Mouse (Mus musculus) CD8-positive naive resting alpha-beta T cell, adult 57 days (primary cell): ENCODE measurements around the gene Sft2d2. TPM values are rescaled to one million over a fixed set of nuclear protein-coding genes. Genes with fewer than 3 reads are reported as not detected.

ENCODE experiments used
- total RNA-seq: library from RNA; stranded (reverse); gene quantifications from one replicate; pipeline ENCODE4 v1.2.4, GENCODE M21; 2023

Sft2d2 gene
- 30.6 TPM for total RNA-seq

GRCm38 (mm10) chr1:165193880-165194661 lies at the start of gene Sft2d2:
Sft2d2 (minus strand) TSS chr1:165194438.

GRCm38 (mm10) chr1:165236321-165237298 lies 42.4 kb upstream of the Sft2d2 start, which contains the start of gene Tiprl:
Tiprl (minus strand) TSS chr1:165236996.

DNA sequence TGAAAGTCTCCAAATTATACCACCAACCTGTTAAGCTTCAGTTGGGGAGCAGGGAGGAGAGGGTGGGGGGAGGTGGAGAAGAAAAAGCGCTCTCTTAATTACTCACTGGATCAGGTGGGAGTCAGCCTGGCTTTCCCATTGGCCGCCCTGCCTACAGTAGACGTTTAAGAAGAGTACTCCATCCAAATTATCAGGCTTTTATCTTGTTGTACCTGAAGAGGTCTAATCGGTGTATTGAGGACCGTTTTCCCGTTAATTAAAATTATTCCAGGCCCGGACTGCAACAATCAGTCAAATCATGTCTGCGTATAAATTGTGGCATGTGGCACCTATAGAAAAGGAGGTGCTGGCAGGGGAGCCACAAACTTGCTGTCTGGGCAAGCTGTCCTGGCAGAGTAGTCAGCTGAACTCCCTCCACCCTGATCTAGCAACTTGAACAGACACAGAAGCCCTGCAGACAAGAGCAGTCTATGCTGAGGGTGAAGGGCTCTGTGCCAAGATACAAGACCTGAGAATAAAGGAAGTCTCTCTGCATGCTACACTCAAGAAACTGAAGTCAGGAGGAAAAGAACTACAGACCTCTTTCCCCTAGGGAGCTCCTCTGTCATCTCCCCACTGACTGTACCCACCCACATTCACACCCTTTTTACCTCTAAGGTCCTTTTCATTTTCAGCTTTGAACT lies 33.4 kb downstream of the Sft2d2 start, which contains the start of gene Tbx19:
Gene Tbx19 (minus strand): TSS at position 51 of the 683 bp plus-strand sequence.

Other genes with a start within 250 kb of the Sft2d2 start
- gene Tbx19, start 33.7 kb downstream of the Sft2d2 start, total RNA-seq: 0.34 TPM
- 94.0 TPM for gene Tiprl, start 42.6 kb upstream of the Sft2d2 start, total RNA-seq
- not detected for gene Gpr161, start 101.4 kb upstream of the Sft2d2 start, total RNA-seq